ENCODE assay signal across 8 mouse cellular contexts in genomic region chr7:25395558-25396521, GRCm38 (mm10). TPM values are rescaled to one million over a fixed set of nuclear protein-coding genes. Genes with fewer than 3 reads are reported as not detected.
DNase-seq lines count a peak whose midpoint lies in the region; ATAC-seq lines count a peak whose summit lies in the region.

No protein-coding gene starts in this region.

- H3K4me2 ChIP-seq in hindbrain, embryonic 12.5 days (replicated peaks): peak overlapping the region; percentile 75

- no peaks in the 10 kb centered on the region for H3K9me3 ChIP-seq in hindbrain, embryonic 12.5 days (replicated peaks)

- peak overlapping the region; percentile 76 for H3K9ac ChIP-seq in hindbrain, embryonic 12.5 days

- peak overlapping the region; percentile 62 for H3K4me3 ChIP-seq in hindbrain, embryonic 12.5 days

- DNase-seq in Muller cell, postnatal 12 days (ENCODE audit: inconsistent ontology term): peak; percentile 96
- DNase-seq in cerebellum, adult 9-11 months: peak; percentile 96
- DNase-seq in frontal cortex, adult 2 months (ENCODE audit: extremely low spot score in 1 of 2, low spot score in 1 of 2): peak; percentile 93 to 97
- DNase-seq in layer of hippocampus, postnatal 14 days (ENCODE audit: low spot score in 2 of 2): peak; percentile 97 to 98
- DNase-seq in lung, postnatal 14 days: peak; percentile 98
- peak; percentile 85 for DNase-seq in retina, adult 2 months (ENCODE audit: low read depth, low spot score)
- peak; percentile 92 for DNase-seq in thymus, postnatal 36 days

- ATAC-seq in hindbrain, embryonic 12.5 days (ENCODE audit: low FRiP score): peak; percentile 96

- peak overlapping the region; percentile 76 for H3K27ac ChIP-seq in hindbrain, embryonic 12.5 days

- peaks cover 19% of the 10 kb centered on the region for H3K4me1 ChIP-seq in hindbrain, embryonic 12.5 days

- H3K36me3 ChIP-seq in hindbrain, embryonic 12.5 days: no peaks in the 10 kb centered on the region

- WGBS in hindbrain, embryonic 12.5 days: 7% methylated on average over 51 of the region's 52 CpGs

- no peaks in the 10 kb centered on the region for H3K27me3 ChIP-seq in hindbrain, embryonic 12.5 days

RNA-seq across cellular contexts. Expression of gene Lipe, which starts 2.7 kb away (rescaled TPM):
- polyA plus RNA-seq in frontal cortex, adult 2 months (2012; rRNA removed): 9.9 and 12.5 TPM in 2 replicates
- 7.8 and 9.4 TPM in 2 replicates for polyA plus RNA-seq in hindbrain, embryonic 12.5 days (2016; fragmentation: Nextera tagmentation; extraction: Ambion mirVana)
- 1 to 10 TPM; 7.3 to 8.3 TPM for total RNA-seq in layer of hippocampus, postnatal 14 days (2021)

RNA-seq across cellular contexts. Expression of gene Cxcl17, which starts 16.8 kb away (rescaled TPM):
- polyA plus RNA-seq in frontal cortex, adult 2 months (2012; rRNA removed): not detected in 2 replicates
- polyA plus RNA-seq in hindbrain, embryonic 12.5 days (2016; fragmentation: Nextera tagmentation; extraction: Ambion mirVana): 0.30 and 0.43 TPM in 2 replicates
- not detected for total RNA-seq in layer of hippocampus, postnatal 14 days (2021)

RNA-seq across cellular contexts. Expression of gene Cnfn, which starts 26.3 kb away (rescaled TPM):
- polyA plus RNA-seq in frontal cortex, adult 2 months (2012; rRNA removed): not detected in 2 replicates
- polyA plus RNA-seq in hindbrain, embryonic 12.5 days (2016; fragmentation: Nextera tagmentation; extraction: Ambion mirVana): not detected in 2 replicates
- total RNA-seq in layer of hippocampus, postnatal 14 days (2021): not detected

Comparison
In these comparisons a context has a peak if more than half of its experiments do, and no peak if none do; other contexts are left out.
1. Peak in every context shown above with its lines: DNase-seq, ATAC-seq, H3K4me3 ChIP-seq and H3K27ac ChIP-seq.